Mouse (Mus musculus): ENCODE results near the gene Nthl1. TPM values are rescaled to one million over a fixed set of nuclear protein-coding genes. Genes with fewer than 3 reads are reported as not detected.

The Nthl1 gene
- polyA plus RNA-seq, 1 experiment from 2014 or later, result 14.9 TPM

GRCm38 (mm10) chr17:24687599-24687998 lies 55.1 kb downstream of the Nthl1 start:
- Histone ChIP-seq H3K36me3 (ENCODE audit: insufficient read depth, low read length) (0 out of 2 replicates have a peak, but pooled peaks cover 2% of the 10 kb centered on the region), H3K4me1 (replicated peaks; ENCODE audit: insufficient read depth, low read length) (peaks cover 15% of the 10 kb centered on the region), H3K9ac (ENCODE audit: low read depth, low read length) (peak overlapping the region; percentile 40), H3K4me2 (ENCODE audit: low read length) (peak overlapping the region; percentile 61), H3K4me3 (replicated peaks; ENCODE audit: low read depth, low read length) (peak overlapping the region; percentile 32), H3K9me3 (replicated peaks; ENCODE audit: low read length) (no peaks in the 10 kb centered on the region), H3K27me3 (ENCODE audit: insufficient read depth, low read length) (peaks cover 14% of the 10 kb centered on the region), H3K27ac (no peak overlapping the region)
- ATAC-seq (replicated peaks; ENCODE audit: low FRiP score, low read depth) (no peak), DNase-seq (ENCODE audit: low spot score) (no peak)
- 21% methylated on average over 23 of the region's 23 CpGs for WGBS
- no peak for TF ChIP-seq CTCF (IDR thresholded peaks at IDR 0.05; ENCODE audit: low read depth)

Small RNA genes lying within 50 kb of the gene (microRNA-seq; reads per million reads assigned to microRNA genes)
- gene Gm24589, result not detected

Other genes starting within 250 kb of the Nthl1 start
- gene Rnps1, start 218.1 kb upstream of the Nthl1 start, polyA plus RNA-seq (2015; fragmentation: Nextera tagmentation; extraction: Ambion mirVana), result 191 and 203 TPM in 2 replicates
- gene Eci1, start 206.0 kb upstream of the Nthl1 start, polyA plus RNA-seq (2015; fragmentation: Nextera tagmentation; extraction: Ambion mirVana), result 109 and 136 TPM in 2 replicates
- gene Dnase1l2, start 189.6 kb upstream of the Nthl1 start, polyA plus RNA-seq (2015; fragmentation: Nextera tagmentation; extraction: Ambion mirVana), result 3.8 and 4.1 TPM in 2 replicates
- gene E4f1, start 162.4 kb upstream of the Nthl1 start, polyA plus RNA-seq (2015; fragmentation: Nextera tagmentation; extraction: Ambion mirVana), result 9.8 and 12.0 TPM in 2 replicates
- gene Pgp, start 162.3 kb upstream of the Nthl1 start, polyA plus RNA-seq (2015; fragmentation: Nextera tagmentation; extraction: Ambion mirVana), result 61.7 and 64.0 TPM in 2 replicates
- gene Bricd5, start 158.8 kb upstream of the Nthl1 start, polyA plus RNA-seq (2015; fragmentation: Nextera tagmentation; extraction: Ambion mirVana), result 1.2 and 1.6 TPM in 2 replicates
- 24.1 and 24.2 TPM in 2 replicates for gene Mlst8, start 153.6 kb upstream of the Nthl1 start, polyA plus RNA-seq (2015; fragmentation: Nextera tagmentation; extraction: Ambion mirVana)
- 0.82 and 1.1 TPM in 2 replicates for gene Caskin1, start 144.1 kb upstream of the Nthl1 start, polyA plus RNA-seq (2015; fragmentation: Nextera tagmentation; extraction: Ambion mirVana)
- 59.4 and 67.3 TPM in 2 replicates for gene Traf7, start 104.7 kb upstream of the Nthl1 start, polyA plus RNA-seq (2015; fragmentation: Nextera tagmentation; extraction: Ambion mirVana)
- gene Rab26, start 98.5 kb upstream of the Nthl1 start, polyA plus RNA-seq (2015; fragmentation: Nextera tagmentation; extraction: Ambion mirVana), result 3.5 and 3.7 TPM in 2 replicates
- gene Pkd1, start 82.8 kb upstream of the Nthl1 start, polyA plus RNA-seq (2015; fragmentation: Nextera tagmentation; extraction: Ambion mirVana), result 10.6 and 17.7 TPM in 2 replicates
- 36.4 and 42.4 TPM in 2 replicates for gene Tsc2, start 50 bp upstream of the Nthl1 start, polyA plus RNA-seq (2015; fragmentation: Nextera tagmentation; extraction: Ambion mirVana)
- 141 and 145 TPM in 2 replicates for gene Slc9a3r2, start 17.6 kb downstream of the Nthl1 start, polyA plus RNA-seq (2015; fragmentation: Nextera tagmentation; extraction: Ambion mirVana)
- gene Npw, start 25.8 kb downstream of the Nthl1 start, polyA plus RNA-seq (2015; fragmentation: Nextera tagmentation; extraction: Ambion mirVana), result 0.32 and 0.38 TPM in 2 replicates
- gene Zfp598, start 37.0 kb downstream of the Nthl1 start, polyA plus RNA-seq (2015; fragmentation: Nextera tagmentation; extraction: Ambion mirVana), result 17.5 and 18.1 TPM in 2 replicates
- gene Syngr3, start 57.3 kb downstream of the Nthl1 start, polyA plus RNA-seq (2015; fragmentation: Nextera tagmentation; extraction: Ambion mirVana), result 1.4 and 1.7 TPM in 2 replicates
- gene Gfer, start 63.5 kb downstream of the Nthl1 start, polyA plus RNA-seq (2015; fragmentation: Nextera tagmentation; extraction: Ambion mirVana), result 43.3 and 47.6 TPM in 2 replicates
- gene Noxo1, start 63.6 kb downstream of the Nthl1 start, polyA plus RNA-seq (2015; fragmentation: Nextera tagmentation; extraction: Ambion mirVana), result 2.6 and 2.7 TPM in 2 replicates
- 50.5 and 57.3 TPM in 2 replicates for gene Tbl3, start 75.0 kb downstream of the Nthl1 start, polyA plus RNA-seq (2015; fragmentation: Nextera tagmentation; extraction: Ambion mirVana)
- not detected in 2 replicates for gene Rnf151, start 85.4 kb downstream of the Nthl1 start, polyA plus RNA-seq (2015; fragmentation: Nextera tagmentation; extraction: Ambion mirVana)
- gene Rps2, start 85.4 kb downstream of the Nthl1 start, polyA plus RNA-seq (2015; fragmentation: Nextera tagmentation; extraction: Ambion mirVana), result 1,452 and 1,460 TPM in 2 replicates
- gene Ndufb10, start 91.8 kb downstream of the Nthl1 start, polyA plus RNA-seq (2015; fragmentation: Nextera tagmentation; extraction: Ambion mirVana), result 417 and 419 TPM in 2 replicates
- 0.36 and 0.38 TPM in 2 replicates for gene Rpl3l, start 95.1 kb downstream of the Nthl1 start, polyA plus RNA-seq (2015; fragmentation: Nextera tagmentation; extraction: Ambion mirVana)
- gene Msrb1, start 104.0 kb downstream of the Nthl1 start, polyA plus RNA-seq (2015; fragmentation: Nextera tagmentation; extraction: Ambion mirVana), result 45.8 and 48.6 TPM in 2 replicates
- 33.0 and 38.6 TPM in 2 replicates for gene Hs3st6, start 120.3 kb downstream of the Nthl1 start, polyA plus RNA-seq (2015; fragmentation: Nextera tagmentation; extraction: Ambion mirVana)
- 0.23 and 0.47 TPM in 2 replicates for gene Meiob, start 171.6 kb downstream of the Nthl1 start, polyA plus RNA-seq (2015; fragmentation: Nextera tagmentation; extraction: Ambion mirVana)
- 99.7 and 101 TPM in 2 replicates for gene Hagh, start 207.5 kb downstream of the Nthl1 start, polyA plus RNA-seq (2015; fragmentation: Nextera tagmentation; extraction: Ambion mirVana)
- gene Fahd1, start 217.7 kb downstream of the Nthl1 start, polyA plus RNA-seq (2015; fragmentation: Nextera tagmentation; extraction: Ambion mirVana), result 88.0 and 90.7 TPM in 2 replicates
- gene Igfals, start 233.3 kb downstream of the Nthl1 start, polyA plus RNA-seq (2015; fragmentation: Nextera tagmentation; extraction: Ambion mirVana), result 6.8 and 8.2 TPM in 2 replicates

All from kidney, postnatal 0 days (tissue).